Mouse (Mus musculus): ENCODE data around the gene H2-DMb2. TPM values are rescaled to one million over a fixed set of nuclear protein-coding genes. Genes with fewer than 3 reads are reported as not detected.

H2-DMb2 gene
- 8.9 and 9.6 TPM in 2 replicates for total RNA-seq (2015)
- total RNA-seq (2017): 12.4 and 18.3 TPM in 2 replicates

- peak; percentile 83 for ATAC-seq (ENCODE audit: poor library complexity, severe bottlenecking)
These were observed at the start of gene H2-DMb2 for GRCm38 (mm10) chr17:34143033-34143432. TSS of gene H2-DMb2 (plus strand) at chr17:34143307.

- peak; percentile 53 for ATAC-seq (ENCODE audit: poor library complexity, severe bottlenecking)
These were observed 48.6 kb upstream of the H2-DMb2 start for GRCm38 (mm10) chr17:34094283-34095035.

- ATAC-seq (ENCODE audit: poor library complexity, severe bottlenecking): no peak
These were observed 46.6 kb upstream of the H2-DMb2 start for GRCm38 (mm10) chr17:34096497-34097010.

- no peak for ATAC-seq (ENCODE audit: poor library complexity, severe bottlenecking)
These were observed 45.8 kb upstream of the H2-DMb2 start for GRCm38 (mm10) chr17:34097272-34097671.

GRCm38 (mm10) chr17:34098709-34099479 is 44.2 kb upstream of the H2-DMb2 start:
- no peak for ATAC-seq (ENCODE audit: poor library complexity, severe bottlenecking)

- no peak for ATAC-seq (ENCODE audit: poor library complexity, severe bottlenecking)
These were observed 43.6 kb upstream of the H2-DMb2 start for GRCm38 (mm10) chr17:34099531-34099930.

GRCm38 (mm10) chr17:34101185-34101584 is 41.9 kb upstream of the H2-DMb2 start:
- ATAC-seq (ENCODE audit: poor library complexity, severe bottlenecking): no peak

GRCm38 (mm10) chr17:34101604-34102032 is 41.5 kb upstream of the H2-DMb2 start:
- ATAC-seq (ENCODE audit: poor library complexity, severe bottlenecking): peak; percentile 93

GRCm38 (mm10) chr17:34102831-34103230 is 40.3 kb upstream of the H2-DMb2 start:
- ATAC-seq (ENCODE audit: poor library complexity, severe bottlenecking): no peak

GRCm38 (mm10) chr17:34104804-34105203 is 38.3 kb upstream of the H2-DMb2 start:
- no peak for ATAC-seq (ENCODE audit: poor library complexity, severe bottlenecking)

- no peak for ATAC-seq (ENCODE audit: poor library complexity, severe bottlenecking)
These were observed 36.6 kb upstream of the H2-DMb2 start for GRCm38 (mm10) chr17:34106555-34106954.

GRCm38 (mm10) chr17:34107109-34107867 is 35.8 kb upstream of the H2-DMb2 start:
- ATAC-seq (ENCODE audit: poor library complexity, severe bottlenecking): no peak

GRCm38 (mm10) chr17:34108460-34108859 is 34.6 kb upstream of the H2-DMb2 start:
- no peak for ATAC-seq (ENCODE audit: poor library complexity, severe bottlenecking)

GRCm38 (mm10) chr17:34109038-34109805 is 33.9 kb upstream of the H2-DMb2 start:
- no peak for ATAC-seq (ENCODE audit: poor library complexity, severe bottlenecking)

GRCm38 (mm10) chr17:34109806-34110195 is 33.3 kb upstream of the H2-DMb2 start:
- ATAC-seq (ENCODE audit: poor library complexity, severe bottlenecking): no peak

GRCm38 (mm10) chr17:34110309-34110708 is 32.8 kb upstream of the H2-DMb2 start:
- ATAC-seq (ENCODE audit: poor library complexity, severe bottlenecking): no peak

- no peak for ATAC-seq (ENCODE audit: poor library complexity, severe bottlenecking)
These were observed 29.0 kb upstream of the H2-DMb2 start for GRCm38 (mm10) chr17:34114114-34114513.

- peak; percentile 14; the same call in 1 of the 2 replicates for ATAC-seq (ENCODE audit: poor library complexity, severe bottlenecking)
These were observed 26.3 kb upstream of the H2-DMb2 start for GRCm38 (mm10) chr17:34116736-34117370.

- no peak for ATAC-seq (ENCODE audit: poor library complexity, severe bottlenecking)
These were observed 25.5 kb upstream of the H2-DMb2 start for GRCm38 (mm10) chr17:34117421-34118112.

Measured in megakaryocyte, adult 5-6 weeks (primary cell).